Mouse (Mus musculus) Muller cell, postnatal 12 days (primary cell): Measurements from ENCODE around the gene Nr2c2ap.

ENCODE experiments used
- DNase-seq: peaks from one replicate; pipeline ENCODE4 v3.0.0-alpha.2; 2015; ENCODE audit errors: inconsistent ontology term

The Nr2c2ap gene

GRCm38 (mm10) chr8:70160015-70160414 is 28.9 kb downstream of the Nr2c2ap start:
- no peak for DNase-seq

GRCm38 (mm10) chr8:70163316-70163715 is 32.2 kb downstream of the Nr2c2ap start:
- DNase-seq: no peak

- peak; percentile 77 for DNase-seq
These were observed 35.5 kb downstream of the Nr2c2ap start for GRCm38 (mm10) chr8:70166504-70167110.

- DNase-seq: no peak
These were observed 39.0 kb downstream of the Nr2c2ap start for GRCm38 (mm10) chr8:70170116-70170515.

- no peak for DNase-seq
These were observed 39.6 kb downstream of the Nr2c2ap start for GRCm38 (mm10) chr8:70170748-70171147.

- no peak for DNase-seq
These were observed 40.1 kb downstream of the Nr2c2ap start for GRCm38 (mm10) chr8:70171240-70171639.

GRCm38 (mm10) chr8:70172043-70172681 is 41.0 kb downstream of the Nr2c2ap start, which contains the start of gene Tmem161a:
TSS of gene Tmem161a (plus strand) at chr8:70172356.
- DNase-seq: peak; percentile 94

GRCm38 (mm10) chr8:70173320-70173719 is 42.2 kb downstream of the Nr2c2ap start:
- DNase-seq: no peak

GRCm38 (mm10) chr8:70174079-70174478 is 42.9 kb downstream of the Nr2c2ap start:
- DNase-seq: no peak

- no peak for DNase-seq
These were observed 47.1 kb downstream of the Nr2c2ap start for GRCm38 (mm10) chr8:70178231-70178630.

GRCm38 (mm10) chr8:70179082-70179481 is 47.9 kb downstream of the Nr2c2ap start:
- no peak for DNase-seq

GRCm38 (mm10) chr8:70181212-70181902 is 50.2 kb downstream of the Nr2c2ap start:
- no peak for DNase-seq

GRCm38 (mm10) chr8:70181903-70182252 is 50.7 kb downstream of the Nr2c2ap start:
- DNase-seq: no peak

GRCm38 (mm10) chr8:70183194-70183593 is 52.1 kb downstream of the Nr2c2ap start:
- no peak for DNase-seq
